Mouse (Mus musculus) G1E (cell line): ENCODE measurements at regions not wholly inside any gene's neighbourhood (a gene's known extent, or its start where the extent isn't known, plus 50 kb on each side); places are given as distances from the start of the nearest gene placed in this dataset.

Experiments
- CTCF ChIP-seq: IDR thresholded peaks from 2 replicates; pipeline ENCODE4 v1.5.1; 2012; ENCODE audit warnings: low read depth, low read length, inconsistent platforms, mixed read lengths
- GATA1 ChIP-seq: IDR thresholded peaks from 2 replicates; pipeline ENCODE4 v1.6.1; 2012; ENCODE audit warnings: borderline replicate concordance, low read length, inconsistent platforms, mixed read lengths
- GATA2 ChIP-seq: IDR thresholded peaks from 2 replicates; pipeline ENCODE4 v1.6.1; 2012; ENCODE audit warnings: low read depth, low read length, inconsistent platforms, borderline replicate concordance
- POLR2AphosphoS5 ChIP-seq: IDR thresholded peaks from 2 replicates; pipeline ENCODE4 v1.6.1; 2012; ENCODE audit warnings: low read depth, low read length, inconsistent platforms; ENCODE audit not compliant: insufficient replicate concordance
- TAL1 ChIP-seq: conservative IDR thresholded peaks from 2 replicates; pipeline ENCODE4 v1.6.1; 2012; ENCODE audit warnings: low read depth, low read length, inconsistent platforms, mixed read lengths

GRCm38 (mm10) chr13:57091886-57092285 lies 196.1 kb upstream of the Trpc7 start:
- TF ChIP-seq GATA2 (no peak), CTCF (no peak), TAL1 (no peak), GATA1 (no peak), POLR2AphosphoS5 (no peak)
